Mouse (Mus musculus) stomach, embryonic 16.5 days (tissue): ENCODE data around the gene Egln2. TPM values are rescaled to one million over a fixed set of nuclear protein-coding genes. Genes with fewer than 3 reads are reported as not detected.

Source experiments
- ATAC-seq: fragments of 200-750 bp; cut with Nextera tagmentation; 2 replicates; pipeline ENCODE4 v1.8.0; 2017; ENCODE audit warnings: moderate number of reproducible peaks, moderate TSS enrichment; ENCODE audit not compliant: insufficient read depth, low FRiP score
- H3K27ac ChIP-seq: fragments of 300-500 bp; sonication (generic); 2 replicates; pipeline ENCODE4 v1.5.1; 2014; ENCODE audit warnings: low read length
- H3K27me3 ChIP-seq: fragments of 300-500 bp; sonication (generic); 2 replicates; pipeline ENCODE4 v1.6.1; 2014; ENCODE audit warnings: low read length, control low read depth, mixed read lengths; ENCODE audit not compliant: control insufficient read depth, insufficient read depth
- H3K36me3 ChIP-seq: fragments of 300-500 bp; sonication (generic); 2 replicates; pipeline ENCODE4 v1.6.1; 2014; ENCODE audit warnings: low read length; ENCODE audit not compliant: control insufficient read depth, insufficient read depth
- H3K4me1 ChIP-seq: fragments of 300-500 bp; sonication (generic); 2 replicates; pipeline ENCODE4 v1.6.1; 2014; ENCODE audit warnings: low read length, control low read depth, mixed read lengths; ENCODE audit not compliant: control insufficient read depth, insufficient read depth
- H3K4me2 ChIP-seq: fragments of 300-500 bp; sonication (generic); 2 replicates; pipeline ENCODE4 v1.6.1; 2014; ENCODE audit warnings: low read depth, low read length, mixed read lengths
- H3K4me3 ChIP-seq: fragments of 300-500 bp; sonication (generic); replicated peaks from 2 replicates; pipeline ENCODE4 v1.5.1; 2014; ENCODE audit warnings: mild to moderate bottlenecking, low read length
- H3K9ac ChIP-seq: fragments of 300-500 bp; sonication (generic); 2 replicates; pipeline ENCODE4 v1.6.1; 2014; ENCODE audit warnings: low read length
- H3K9me3 ChIP-seq: fragments of 300-500 bp; sonication (generic); replicated peaks from 2 replicates; pipeline ENCODE4 v1.6.1; 2016; ENCODE audit warnings: low read length, control low read depth; ENCODE audit not compliant: control insufficient read depth
- WGBS: fragments of 180-500 bp; shearing (Covaris S2); extraction: QIAGEN DNeasy Blood & Tissue Kit; methylation state at CpG from one replicate; pipeline ENCODE4 v1.1.7; 2014; 5-methylcytosine and 5-hydroxymethylcytosine counted together
- microRNA counts: library from miRNA; unstranded; fragments of <30 nt; microRNA quantifications from one replicate; lab custom pipeline; 2016
- microRNA-seq: library from miRNA; unstranded; fragments of <30 nt; microRNA quantifications from one replicate; pipeline ENCODE4, GENCODE M21; 2016
- polyA plus RNA-seq: library from polyadenylated mRNA; unstranded; fragments of >200 nt; fragmentation: Nextera tagmentation; extraction: Ambion mirVana; gene quantifications from 2 replicates; pipeline ENCODE4 v1.2.1, GENCODE M21; 2015

Gene Egln2
- polyA plus RNA-seq, 1 experiment from 2014 or later, result 56.3 TPM

- Histone ChIP-seq H3K27ac (peak overlapping the region; percentile 24; the same call in 1 of the 2 replicates), H3K9me3 (peaks cover 5% of the 10 kb centered on the region; the same call in 1 of the 2 replicates), H3K4me3 (no peak overlapping the region), H3K36me3 (no peaks in the 10 kb centered on the region), H3K27me3 (no peaks in the 10 kb centered on the region), H3K4me2 (no peak overlapping the region), H3K9ac (no peak overlapping the region), H3K4me1 (no peaks in the 10 kb centered on the region)
- no peak for ATAC-seq
- 78% methylated on average over 3 of the region's 3 CpGs for WGBS
Observed at GRCm38 (mm10) chr7:27111987-27112386, 54.6 kb downstream of the Egln2 start.

GRCm38 (mm10) chr7:27111038-27111437 is 55.6 kb downstream of the Egln2 start:
- H3K27ac ChIP-seq, result no peak overlapping the region; the same call in 1 of the 2 replicates
- no peak overlapping the region for H3K9ac ChIP-seq
- 88% methylated on average over 1 of the region's 1 CpGs for WGBS
- H3K4me2 ChIP-seq, result no peak overlapping the region
- no peaks in the 10 kb centered on the region for H3K4me1 ChIP-seq
- H3K4me3 ChIP-seq, result no peak overlapping the region
- no peaks in the 10 kb centered on the region for H3K27me3 ChIP-seq
- H3K36me3 ChIP-seq, result no peaks in the 10 kb centered on the region
- ATAC-seq, result peak; percentile 82; the same call in 1 of the 2 replicates
- peaks cover 5% of the 10 kb centered on the region; the same call in 1 of the 2 replicates for H3K9me3 ChIP-seq

GRCm38 (mm10) chr7:27110327-27110726 is 56.3 kb downstream of the Egln2 start:
- peak; percentile 58; the same call in 1 of the 2 replicates for ATAC-seq
- Histone ChIP-seq H3K4me2 (no peak overlapping the region), H3K4me1 (no peaks in the 10 kb centered on the region), H3K9ac (no peak overlapping the region), H3K4me3 (no peak overlapping the region), H3K36me3 (no peaks in the 10 kb centered on the region), H3K9me3 (peaks cover 5% of the 10 kb centered on the region; the same call in 1 of the 2 replicates), H3K27me3 (no peaks in the 10 kb centered on the region), H3K27ac (peak overlapping the region; percentile 66; the same call in 1 of the 2 replicates)

MicroRNAs encoded within 50 kb of the gene (microRNA counts, 519-probe panel; counts per million panel counts)
- microRNA mmu-miR-1191 (lab: Ali Mortazavi, UCI), result not detected

Small RNA genes lying within 50 kb of the gene (microRNA-seq; reads per million reads assigned to microRNA genes)
- gene Mir1191, result 2.0 reads per million, percentile 7 among the genes with 10 or more reads in this experiment
- 0.99 reads per million for gene Mir3101

Other genes starting within 250 kb of the Egln2 start
- 0.08 TPM in 1 of 2 replicates, not detected in the other for gene Cyp2a22, start 227.4 kb downstream of the Egln2 start, polyA plus RNA-seq
- gene Cyp2a12, start 137.7 kb downstream of the Egln2 start, polyA plus RNA-seq, result 0.14 and 0.22 TPM in 2 replicates
- gene Cyp2f2, start 46.9 kb downstream of the Egln2 start, polyA plus RNA-seq, result 137 and 195 TPM in 2 replicates
- 0.18 and 0.31 TPM in 2 replicates for gene Cyp2t4, start 13.1 kb downstream of the Egln2 start, polyA plus RNA-seq
- 68.9 and 72.7 TPM in 2 replicates for gene Rab4b, start 12.1 kb upstream of the Egln2 start, polyA plus RNA-seq
- not detected in 2 replicates for gene Gm21983, start 14.3 kb upstream of the Egln2 start, polyA plus RNA-seq
- gene Mia, start 14.4 kb upstream of the Egln2 start, polyA plus RNA-seq, result 8.0 and 9.3 TPM in 2 replicates
- gene BC024978, start 29.0 kb upstream of the Egln2 start, polyA plus RNA-seq, result 3.2 TPM in 2 replicates
- 184 and 213 TPM in 2 replicates for gene Snrpa, start 29.5 kb upstream of the Egln2 start, polyA plus RNA-seq
- gene Itpkc, start 61.9 kb upstream of the Egln2 start, polyA plus RNA-seq, result 10.3 and 11.0 TPM in 2 replicates
- 26.4 TPM in 2 replicates for gene Coq8b, start 66.2 kb upstream of the Egln2 start, polyA plus RNA-seq
- gene Numbl, start 91.6 kb upstream of the Egln2 start, polyA plus RNA-seq, result 13.7 and 15.8 TPM in 2 replicates
- 170 and 202 TPM in 2 replicates for gene Ltbp4, start 170.9 kb upstream of the Egln2 start, polyA plus RNA-seq
- gene Shkbp1, start 189.2 kb upstream of the Egln2 start, polyA plus RNA-seq, result 41.0 and 41.7 TPM in 2 replicates
- 3.0 TPM in 1 of 2 replicates, not detected in the other for gene Gm20479, start 190.6 kb upstream of the Egln2 start, polyA plus RNA-seq